ENCODE assay signal across 18 mouse cellular contexts in the genomic region with DNA sequence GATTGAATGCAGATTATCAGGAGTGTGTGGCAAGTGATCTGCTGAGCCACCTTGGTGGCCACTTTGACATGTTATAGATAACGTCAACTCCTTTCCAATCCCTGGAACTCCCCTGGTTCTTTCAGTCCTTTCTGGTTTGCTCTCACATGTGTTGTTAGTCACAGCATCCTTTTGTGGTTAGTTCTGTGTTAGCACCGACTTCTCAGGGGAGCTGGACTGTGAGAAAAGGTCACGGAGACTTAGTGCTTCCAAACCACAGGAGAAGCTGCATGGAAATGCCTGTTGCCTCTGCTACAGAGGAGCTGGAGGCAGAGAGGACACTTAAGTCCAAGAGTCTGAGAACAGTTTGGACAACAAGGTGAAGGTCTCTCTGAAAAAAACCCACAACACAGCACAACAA. TPM values are rescaled to one million over a fixed set of nuclear protein-coding genes. Genes with fewer than 3 reads are reported as not detected.
A peak's percentile ranks its signal among the peaks of the same experiment; 100 is the strongest.
DNase-seq lines count a peak whose midpoint lies in the region; ATAC-seq and TF ChIP-seq lines count a peak whose summit lies in the region.
"Had no signal": no experiment of that assay in that cellular context is flagged by ENCODE, and none has a peak within 500 bp of the region (broad histone marks: within the 10 kb centered on the region; RNA-seq: fewer than 3 reads in every experiment).

No protein-coding gene starts in this region.

- no peaks in the 10 kb centered on the region for H3K27me3 ChIP-seq in spleen, adult 2 months (ENCODE audit: control insufficient read depth, insufficient read depth, low read length)
- no peaks in the 10 kb centered on the region for H3K27me3 ChIP-seq in liver, embryonic 15.5 days
- no peaks in the 10 kb centered on the region for H3K27me3 ChIP-seq in hindbrain, embryonic 11.5 days (ENCODE audit: control insufficient read depth, insufficient read depth, low read length)
- H3K27me3 ChIP-seq: forebrain, embryonic 13.5 days; hindbrain, embryonic 15.5 days; lung, embryonic 15.5 days had no signal

- no peak overlapping the region for H3K27ac ChIP-seq in spleen, adult 2 months (ENCODE audit: insufficient read depth, low read length)
- no peak overlapping the region for H3K27ac ChIP-seq in bone marrow macrophage, adult 2 months (ENCODE audit: insufficient read depth, low read depth, low read length)
- H3K27ac ChIP-seq in liver, embryonic 15.5 days (replicated peaks), result no peak overlapping the region
- no peak overlapping the region for H3K27ac ChIP-seq in hindbrain, embryonic 11.5 days (ENCODE audit: low read depth, low read length)
- H3K27ac ChIP-seq: forebrain, embryonic 13.5 days; hindbrain, embryonic 15.5 days; lung, embryonic 15.5 days had no signal

- no peak for ATAC-seq in liver, embryonic 15.5 days (ENCODE audit: insufficient read depth)
- no peak for ATAC-seq in hindbrain, embryonic 11.5 days (ENCODE audit: low FRiP score)
- ATAC-seq: forebrain, embryonic 13.5 days had no signal

- H3K4me2 ChIP-seq in liver, embryonic 15.5 days, result peak overlapping the region; percentile 10; the same call in 1 of the 2 replicates
- H3K4me2 ChIP-seq in hindbrain, embryonic 11.5 days (replicated peaks; ENCODE audit: low read depth, low read length), result no peak overlapping the region
- H3K4me2 ChIP-seq: forebrain, embryonic 13.5 days; hindbrain, embryonic 15.5 days; lung, embryonic 15.5 days had no signal

- 10% methylated on average over 3 of the region's 3 CpGs for WGBS in spleen, adult 2 months
- 17% methylated on average over 3 of the region's 3 CpGs for WGBS in liver, embryonic 15.5 days (ENCODE audit: insufficient replicate concordance)
- WGBS in hindbrain, embryonic 11.5 days, result 78% methylated on average over 3 of the region's 3 CpGs

- H3K4me3 ChIP-seq in spleen, adult 2 months (ENCODE audit: extremely low read depth, insufficient read depth, insufficient read length), result peak overlapping the region; percentile 30; the same call in 1 of the 2 replicates
- H3K4me3 ChIP-seq in bone marrow macrophage, adult 2 months (ENCODE audit: insufficient read depth, low read length), result 0 out of 2 replicates have a peak overlapping the region, but pooled peaks have one; percentile 1
- H3K4me3 ChIP-seq in liver, embryonic 15.5 days (replicated peaks), result no peak overlapping the region
- H3K4me3 ChIP-seq in hindbrain, embryonic 11.5 days (ENCODE audit: low read depth, low read length), result no peak overlapping the region
- H3K4me3 ChIP-seq: forebrain, embryonic 13.5 days; hindbrain, embryonic 15.5 days; lung, embryonic 15.5 days had no signal

- peaks cover 4% of the 10 kb centered on the region; the same call in 1 of the 2 replicates for H3K4me1 ChIP-seq in spleen, adult 2 months (ENCODE audit: control insufficient read depth, insufficient read depth, insufficient read length)
- H3K4me1 ChIP-seq in bone marrow macrophage, adult 2 months (ENCODE audit: control insufficient read depth, insufficient read depth, low read length), result peaks cover 8% of the 10 kb centered on the region
- H3K4me1 ChIP-seq in liver, embryonic 15.5 days (replicated peaks), result 0 out of 2 replicates have a peak, but pooled peaks cover 5% of the 10 kb centered on the region
- no peaks in the 10 kb centered on the region for H3K4me1 ChIP-seq in hindbrain, embryonic 11.5 days (replicated peaks; ENCODE audit: control insufficient read depth, insufficient read depth, low read length)
- H3K4me1 ChIP-seq: forebrain, embryonic 13.5 days; hindbrain, embryonic 15.5 days; lung, embryonic 15.5 days had no signal

- no peaks in the 10 kb centered on the region for H3K36me3 ChIP-seq in spleen, adult 2 months (ENCODE audit: control insufficient read depth, insufficient read depth, low read length)
- H3K36me3 ChIP-seq in liver, embryonic 15.5 days (replicated peaks), result no peaks in the 10 kb centered on the region
- no peaks in the 10 kb centered on the region for H3K36me3 ChIP-seq in hindbrain, embryonic 11.5 days (ENCODE audit: control insufficient read depth, insufficient read depth, low read length)
- H3K36me3 ChIP-seq: hindbrain, embryonic 15.5 days; lung, embryonic 15.5 days had no signal

- no peak for TF ChIP-seq CTCF in spleen, adult 2 months (IDR thresholded peaks at IDR 0.05; ENCODE audit: extremely low read depth, insufficient read depth, insufficient read length, insufficient replicate concordance)
- no peak for TF ChIP-seq CTCF in bone marrow macrophage, adult 2 months (IDR thresholded peaks at IDR 0.05; ENCODE audit: low read depth, low read length)

- TF ChIP-seq POLR2A in spleen, adult 2 months (IDR thresholded peaks at IDR 0.05; ENCODE audit: low read depth, low read length), result no peak
- no peak for TF ChIP-seq POLR2A in bone marrow macrophage, adult 2 months (IDR thresholded peaks at IDR 0.05; ENCODE audit: borderline replicate concordance, low read depth, low read length)

- no peak overlapping the region for H3K9ac ChIP-seq in liver, embryonic 15.5 days
- no peak overlapping the region for H3K9ac ChIP-seq in hindbrain, embryonic 11.5 days (ENCODE audit: low read depth, low read length)
- H3K9ac ChIP-seq: forebrain, embryonic 13.5 days; hindbrain, embryonic 15.5 days; lung, embryonic 15.5 days had no signal

- H3K9me3 ChIP-seq in liver, embryonic 15.5 days (replicated peaks), result no peaks in the 10 kb centered on the region
- H3K9me3 ChIP-seq in hindbrain, embryonic 11.5 days (ENCODE audit: control insufficient read depth, low read length), result no peaks in the 10 kb centered on the region
- H3K9me3 ChIP-seq: forebrain, embryonic 13.5 days; hindbrain, embryonic 15.5 days; lung, embryonic 15.5 days had no signal

- DNase-seq in spleen, adult 2 months (ENCODE audit: low read depth in 1 of 2, low spot score in 2 of 2), result no peak
- DNase-seq in spleen, postnatal 14 days (ENCODE audit: low spot score in 2 of 2), result no peak
- DNase-seq in hindbrain, embryonic 11.5 days (ENCODE audit: low spot score), result no peak
- DNase-seq in cerebellum, postnatal 10 days, result no peak
- DNase-seq in layer of hippocampus, adult 18-20 months (ENCODE audit: low spot score in 2 of 2), result no peak
- no peak for DNase-seq in cerebellum, adult 9-10 months
- DNase-seq: cerebellum, adult 18-20 months; heart, adult 11 months; kidney, adult 2 months; layer of hippocampus, postnatal 36 days; right cerebral cortex, adult 18-20 months; spleen, adult 18-20 months; thymus, postnatal 36 days had no signal

RNA-seq across cellular contexts. Expression of a gene that starts 42.9 kb away (rescaled TPM):
- polyA plus RNA-seq in spleen, adult 2 months (2012; rRNA removed), result 15.8 and 19.1 TPM in 2 replicates
- polyA plus RNA-seq in bone marrow macrophage, adult 2 months (2012; ENCODE audit: insufficient read depth, insufficient read length, missing spikeins), result 9.7 and 10.3 TPM in 2 replicates
- 0.73 and 0.79 TPM in 2 replicates for polyA plus RNA-seq in liver, embryonic 15.5 days (2015; fragmentation: Nextera tagmentation; extraction: Ambion mirVana)
- polyA plus RNA-seq in hindbrain, embryonic 11.5 days (2014; fragmentation: Nextera tagmentation; extraction: Ambion mirVana), result 1.6 and 2.2 TPM in 2 replicates
- total RNA-seq in layer of hippocampus, adult 18-20 months (2021), result 1 to 10 TPM; 9.2 to 9.9 TPM

Comparison
In these comparisons a context has a peak if more than half of its experiments do, and no peak if none do; other contexts are left out.
1. H3K4me3 ChIP-seq: peak in spleen, adult 2 months (single experiment) and bone marrow macrophage, adult 2 months (single experiment); none in liver, embryonic 15.5 days (single experiment) and hindbrain, embryonic 11.5 days (single experiment).